Mouse (Mus musculus) small intestine, adult 2 months (tissue): ENCODE results near the gene L3hypdh.

Experiments used
- CTCF ChIP-seq: fragments of 200-500 bp; IDR thresholded peaks from 2 replicates; pipeline ENCODE4 v1.5.1; 2012; ENCODE audit warnings: low read depth, mild to moderate bottlenecking, control low read depth, inconsistent platforms, low read length, moderate library complexity, mixed read lengths; ENCODE audit not compliant: insufficient replicate concordance, insufficient read length; ENCODE audit errors: extremely low read depth
- POLR2A ChIP-seq: fragments of 200-500 bp; IDR thresholded peaks from 2 replicates; pipeline ENCODE4 v1.6.1; 2012; ENCODE audit warnings: low read depth, mild to moderate bottlenecking, control low read depth, inconsistent platforms, low read length, moderate library complexity

DNA sequence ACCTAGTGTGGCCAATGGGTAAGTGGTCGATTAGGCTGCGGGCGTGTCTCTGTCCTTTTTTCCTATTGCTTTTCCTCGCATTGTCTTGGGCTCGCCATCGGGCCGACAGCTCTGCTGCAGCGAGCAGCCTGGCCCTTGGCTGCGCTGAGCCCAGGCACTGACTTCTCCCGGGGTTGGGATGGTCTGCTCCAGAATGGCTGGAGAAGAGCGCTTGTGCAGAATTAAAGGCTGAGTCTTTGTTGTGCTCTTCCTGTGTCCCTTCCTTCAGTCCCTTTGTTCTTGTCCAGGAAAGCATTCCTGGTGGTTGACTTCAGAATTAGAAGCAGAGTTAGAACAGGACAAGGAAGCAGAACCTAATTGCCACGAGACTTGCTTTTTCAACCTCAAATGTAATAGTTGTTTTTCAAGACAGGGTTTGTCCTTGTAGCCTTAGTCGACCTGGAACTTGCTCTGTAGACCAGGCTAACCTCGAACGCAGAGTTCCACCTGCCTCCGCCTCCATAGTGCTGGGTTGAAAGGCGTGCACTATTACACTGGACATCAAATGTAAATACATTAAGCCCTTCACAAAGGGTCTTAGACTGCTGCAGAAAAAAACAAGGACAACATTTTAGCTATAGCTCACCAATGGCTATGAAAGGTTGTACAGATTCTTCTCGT is 1.1 kb upstream of the L3hypdh start:
- no peak for TF ChIP-seq POLR2A
- no peak for TF ChIP-seq CTCF
